Mouse (Mus musculus) hindbrain, embryonic 11.5 days (tissue): ENCODE measurements at regions not wholly inside any gene's neighbourhood (a gene's known extent, or its start where the extent isn't known, plus 50 kb on each side); places are given as distances from the start of the nearest gene placed in this dataset.

Experiments
- ATAC-seq: fragments of 200-750 bp; cut with Nextera tagmentation; 2 replicates; pipeline ENCODE4 v1.8.0; 2017; ENCODE audit warnings: mild to moderate bottlenecking, moderate TSS enrichment, moderate library complexity; ENCODE audit not compliant: low FRiP score
- DNase-seq: peaks from one replicate; pipeline ENCODE4 v3.0.0-alpha.2; 2015; ENCODE audit warnings: low spot score
- H3K27ac ChIP-seq: fragments of 300-500 bp; sonication (generic); 2 replicates; pipeline ENCODE4 v1.5.1; 2014; ENCODE audit warnings: mild to moderate bottlenecking, low read depth, low read length
- H3K27me3 ChIP-seq: fragments of 300-500 bp; sonication (generic); 2 replicates; pipeline ENCODE4 v1.6.1; 2014; ENCODE audit warnings: mild to moderate bottlenecking, low read length, moderate library complexity, mixed read lengths; ENCODE audit not compliant: control insufficient read depth, insufficient read depth
- H3K36me3 ChIP-seq: fragments of 300-500 bp; sonication (generic); 2 replicates; pipeline ENCODE4 v1.6.1; 2014; ENCODE audit warnings: mild to moderate bottlenecking, low read length, moderate library complexity, mixed read lengths; ENCODE audit not compliant: control insufficient read depth, insufficient read depth
- H3K4me1 ChIP-seq: fragments of 300-500 bp; sonication (generic); replicated peaks from 2 replicates; pipeline ENCODE4 v1.6.1; 2014; ENCODE audit warnings: low read length, mixed read lengths; ENCODE audit not compliant: control insufficient read depth, insufficient read depth
- H3K4me2 ChIP-seq: fragments of 300-500 bp; sonication (generic); replicated peaks from 2 replicates; pipeline ENCODE4 v1.6.1; 2014; ENCODE audit warnings: mild to moderate bottlenecking, low read depth, low read length
- H3K4me3 ChIP-seq: fragments of 300-500 bp; sonication (generic); 2 replicates; pipeline ENCODE4 v1.5.1; 2014; ENCODE audit warnings: low read depth, low read length
- H3K9ac ChIP-seq: fragments of 300-500 bp; sonication (generic); 2 replicates; pipeline ENCODE4 v1.6.1; 2014; ENCODE audit warnings: low read depth, low read length
- H3K9me3 ChIP-seq: fragments of 300-500 bp; sonication (generic); 2 replicates; pipeline ENCODE4 v1.6.1; 2016; ENCODE audit warnings: low read length; ENCODE audit not compliant: control insufficient read depth
- WGBS: fragments of 180-500 bp; shearing (Covaris S2); extraction: QIAGEN DNeasy Blood & Tissue Kit; methylation state at CpG from one replicate; pipeline ENCODE4 v1.1.7; 2014; 5-methylcytosine and 5-hydroxymethylcytosine counted together

- Histone ChIP-seq H3K27me3 (no peaks in the 10 kb centered on the region), H3K4me3 (no peak overlapping the region), H3K36me3 (no peaks in the 10 kb centered on the region), H3K9me3 (no peaks in the 10 kb centered on the region), H3K27ac (no peak overlapping the region), H3K4me2 (no peak overlapping the region), H3K4me1 (no peaks in the 10 kb centered on the region), H3K9ac (no peak overlapping the region)
- WGBS: 63% methylated on average over 9 of the region's 9 CpGs
- ATAC-seq (no peak), DNase-seq (no peak)
Measured at GRCm38 (mm10) chr8:44559161-44559560, 376.1 kb upstream of the Fat1 start.

- no peak overlapping the region for H3K27ac ChIP-seq
- WGBS: 40% methylated on average over 5 of the region's 5 CpGs
- no peaks in the 10 kb centered on the region for H3K27me3 ChIP-seq
- H3K4me3 ChIP-seq: no peak overlapping the region
- DNase-seq: peak; percentile 30
- peak; percentile 79 for ATAC-seq
- no peaks in the 10 kb centered on the region for H3K9me3 ChIP-seq
- H3K4me2 ChIP-seq: no peak overlapping the region
- no peaks in the 10 kb centered on the region for H3K4me1 ChIP-seq
- H3K36me3 ChIP-seq: no peaks in the 10 kb centered on the region
- H3K9ac ChIP-seq: no peak overlapping the region
Measured at GRCm38 (mm10) chr8:44576314-44576858, 358.9 kb upstream of the Fat1 start.

- ATAC-seq (peak; percentile 62; the same call in 1 of the 2 replicates), DNase-seq (peak; percentile 14)
- no peaks in the 10 kb centered on the region for H3K36me3 ChIP-seq
Measured at GRCm38 (mm10) chr8:44576993-44577392, 358.3 kb upstream of the Fat1 start.

More at GRCm38 (mm10) chr8:44576993-44577392, 358.3 kb upstream of the Fat1 start:
- WGBS: 44% methylated on average over 5 of the region's 5 CpGs
- Histone ChIP-seq H3K4me3 (no peak overlapping the region), H3K27ac (no peak overlapping the region), H3K4me1 (no peaks in the 10 kb centered on the region), H3K9me3 (no peaks in the 10 kb centered on the region), H3K4me2 (no peak overlapping the region), H3K27me3 (no peaks in the 10 kb centered on the region), H3K9ac (no peak overlapping the region)
